Mouse (Mus musculus) urinary bladder, postnatal 4 days (tissue): ENCODE measurements at regions not wholly inside any gene's neighbourhood (a gene's known extent, or its start where the extent isn't known, plus 50 kb on each side); places are given as distances from the start of the nearest gene placed in this dataset.
"Not testable (repeated sequence)": the region's sequence is repeated elsewhere in the genome, so short reads cannot be mapped to it uniquely, and the experiment has no call there.

ENCODE experiments used
- DNase-seq, 2 experiments: peaks; one replicate each; pipeline ENCODE4 v3.0.0; 2021 to 2022; ENCODE audit warnings: low spot score in 2 of 2

GRCm38 (mm10) chr16:68209684-68210083 lies 589.0 kb upstream of the Cadm2 start:
- not testable (repeated sequence) for DNase-seq

- not testable (repeated sequence) for DNase-seq
These were observed 584.2 kb upstream of the Cadm2 start for GRCm38 (mm10) chr16:68204908-68205307.

GRCm38 (mm10) chr16:68164645-68165044 lies 543.9 kb upstream of the Cadm2 start:
- peak in 1 of 2 experiments; percentile 59 for DNase-seq

- DNase-seq: no peak
These were observed 532.8 kb upstream of the Cadm2 start for GRCm38 (mm10) chr16:68153541-68153940.
